Mouse (Mus musculus) hindlimb bud, embryonic 11.5 days (tissue): ENCODE measurements around the gene Tnnt3.

Source experiments
- DNase-seq: peaks from one replicate; pipeline ENCODE4 v3.0.0-alpha.2; 2012; ENCODE audit warnings: low read depth, low spot score; ENCODE audit errors: extremely low spot score

Tnnt3 gene

GRCm38 (mm10) chr7:142476271-142476670 is 22.4 kb upstream of the Tnnt3 start:
- DNase-seq = no peak

GRCm38 (mm10) chr7:142476795-142477452 is 21.7 kb upstream of the Tnnt3 start:
- DNase-seq = no peak

- no peak for DNase-seq
Measured at GRCm38 (mm10) chr7:142478001-142478400, 20.6 kb upstream of the Tnnt3 start.

DNA sequence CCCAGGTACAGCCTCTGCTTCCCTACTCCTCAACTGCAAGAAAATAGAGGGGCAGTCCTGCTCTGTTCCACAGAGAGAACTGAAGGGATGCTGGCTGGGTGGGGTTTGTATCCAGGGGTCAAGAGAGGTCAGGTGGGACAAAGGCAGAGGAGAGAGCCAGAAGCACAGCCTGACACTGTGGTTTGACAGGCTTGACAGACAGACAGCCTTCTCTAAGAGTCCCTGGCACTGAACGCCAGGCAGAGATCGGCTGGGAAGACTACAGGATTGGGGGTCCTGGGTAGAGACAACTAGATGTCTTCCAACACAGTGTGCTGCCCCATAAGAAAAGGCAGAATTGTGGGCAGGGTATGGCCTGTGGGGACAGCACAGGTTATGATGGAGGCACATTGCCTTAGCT is 20.1 kb upstream of the Tnnt3 start:
- no peak for DNase-seq

DNA sequence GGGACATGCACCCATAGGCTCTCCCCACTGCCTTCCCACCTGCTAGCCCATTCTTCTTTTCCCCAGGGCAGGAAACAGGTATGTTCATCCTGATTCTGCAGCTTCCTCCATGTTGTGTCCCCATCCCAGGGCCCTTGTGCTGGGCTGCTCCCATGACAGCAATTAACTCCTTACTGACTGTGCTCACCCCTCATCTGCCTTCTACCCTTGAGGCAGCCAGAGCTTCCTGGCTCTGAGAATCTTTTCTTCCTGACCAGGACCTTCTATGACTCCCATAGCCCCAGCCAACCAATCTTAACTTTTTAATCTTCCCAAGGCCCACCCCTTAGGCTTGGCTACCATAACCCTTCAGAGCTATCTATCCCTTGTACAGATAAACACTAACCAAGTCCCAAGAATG is 19.3 kb upstream of the Tnnt3 start:
- no peak for DNase-seq

GRCm38 (mm10) chr7:142479886-142480285 is 18.8 kb upstream of the Tnnt3 start:
- no peak for DNase-seq

- no peak for DNase-seq
Measured at GRCm38 (mm10) chr7:142480661-142481060, 18.0 kb upstream of the Tnnt3 start.

- no peak for DNase-seq
Measured at GRCm38 (mm10) chr7:142481186-142481567, 17.5 kb upstream of the Tnnt3 start.

- DNase-seq = no peak
Measured at GRCm38 (mm10) chr7:142481568-142482255, 16.9 kb upstream of the Tnnt3 start.

- DNase-seq = no peak
Measured at GRCm38 (mm10) chr7:142482256-142482609, 16.4 kb upstream of the Tnnt3 start.

GRCm38 (mm10) chr7:142483136-142483535 is 15.5 kb upstream of the Tnnt3 start:
- DNase-seq = no peak

DNA sequence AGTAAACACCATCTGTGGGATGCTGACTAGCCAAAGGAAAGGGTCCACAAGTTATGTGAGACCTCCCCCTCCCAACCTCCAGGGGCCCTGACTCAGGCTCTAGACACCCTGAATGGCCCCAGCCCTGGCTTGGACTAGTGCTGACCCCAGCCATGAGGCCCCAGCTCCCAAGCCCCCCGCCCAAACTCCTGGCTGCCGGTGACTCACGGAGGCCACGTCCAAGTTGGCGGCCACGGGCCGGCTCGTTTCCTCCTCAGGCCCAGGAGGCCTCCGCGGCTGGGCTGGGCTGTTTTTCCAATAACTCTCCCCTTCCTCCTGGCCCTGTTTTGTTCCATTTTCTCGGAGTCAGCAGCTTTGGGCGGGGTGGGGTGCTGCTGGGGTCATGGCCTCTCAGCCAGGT is 13.9 kb upstream of the Tnnt3 start:
- DNase-seq = no peak

DNA sequence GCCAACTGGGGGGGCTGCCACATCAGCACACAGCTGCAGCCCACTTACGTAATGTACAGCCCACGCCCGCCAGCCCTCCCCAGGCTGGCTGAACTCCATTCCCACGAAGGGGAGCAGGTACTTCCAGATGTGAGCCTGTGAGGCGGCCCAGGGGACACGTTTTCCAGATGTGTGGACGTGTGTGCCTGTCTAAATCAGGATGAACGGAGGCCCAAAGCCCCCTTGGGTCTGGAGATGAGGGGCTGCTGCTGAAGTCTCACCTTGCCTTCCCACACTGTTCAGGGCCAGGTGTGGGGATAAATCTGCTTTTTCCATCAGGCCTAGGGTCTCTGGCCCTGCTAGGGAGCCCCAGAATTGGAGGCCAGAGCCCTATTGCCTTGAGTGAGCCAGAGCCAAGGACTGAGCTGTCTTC is 11.9 kb upstream of the Tnnt3 start:
- DNase-seq = no peak

- DNase-seq = no peak
Measured at GRCm38 (mm10) chr7:142487341-142487859, 11.2 kb upstream of the Tnnt3 start.

DNA sequence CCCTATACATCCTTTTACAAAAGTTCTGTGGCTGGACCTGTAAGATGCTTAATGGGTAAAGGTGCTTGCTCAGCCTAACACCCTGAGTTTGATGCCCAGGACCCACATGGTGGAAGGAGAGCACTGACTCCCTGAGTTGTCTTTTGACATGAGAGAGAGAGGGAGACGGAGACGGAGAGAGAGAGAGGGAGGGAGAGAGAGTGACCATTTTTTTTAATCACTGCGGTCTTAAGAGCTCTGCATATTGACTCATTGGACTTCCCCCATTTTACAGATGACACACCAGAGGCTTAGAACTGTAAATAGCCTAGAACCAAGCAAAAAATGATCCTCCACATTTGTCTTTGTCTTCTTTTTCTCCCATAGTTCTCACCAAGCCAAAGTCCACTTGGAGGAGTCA is 10.6 kb upstream of the Tnnt3 start:
- DNase-seq = no peak

DNA sequence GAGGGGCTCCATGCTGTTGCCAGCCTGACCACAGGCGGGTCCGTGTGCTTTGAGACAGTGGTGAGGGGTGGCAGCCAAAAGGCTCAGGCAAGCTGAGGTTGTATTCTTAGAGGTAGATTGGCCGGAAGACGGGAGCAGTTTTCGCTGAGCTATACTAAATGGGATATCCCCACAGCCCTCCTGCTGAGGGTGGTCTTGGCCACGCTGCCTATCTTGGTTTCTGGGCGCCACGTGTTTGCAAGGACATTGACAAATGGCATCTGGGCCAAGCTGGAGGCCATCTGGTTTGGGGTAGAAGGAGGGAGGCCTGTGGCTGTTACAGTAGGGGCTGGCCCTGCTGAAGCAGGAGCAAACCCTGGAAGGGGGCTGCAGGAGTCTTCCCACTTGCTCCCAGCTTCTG is 5.1 kb upstream of the Tnnt3 start:
- DNase-seq = no peak

DNA sequence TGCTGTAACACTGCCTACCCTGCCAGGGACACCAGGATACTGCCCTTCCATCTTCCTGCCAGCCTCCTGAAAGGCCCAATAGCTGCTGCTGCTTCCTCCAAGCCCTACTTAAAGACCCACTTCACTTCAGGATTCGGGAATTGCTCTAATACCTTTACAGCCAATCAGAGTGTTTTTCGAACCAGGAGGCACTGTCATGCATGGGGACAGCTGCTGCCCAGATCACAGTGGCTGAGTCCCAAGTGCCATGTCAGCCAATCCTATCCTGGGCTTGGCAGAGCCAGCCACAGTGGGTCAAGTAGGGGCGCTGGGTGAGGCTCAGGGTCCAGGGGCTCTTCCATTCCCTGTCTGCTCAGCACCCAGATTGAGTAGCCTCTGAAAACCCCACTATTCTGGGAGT is 2.5 kb upstream of the Tnnt3 start:
- no peak for DNase-seq

DNA sequence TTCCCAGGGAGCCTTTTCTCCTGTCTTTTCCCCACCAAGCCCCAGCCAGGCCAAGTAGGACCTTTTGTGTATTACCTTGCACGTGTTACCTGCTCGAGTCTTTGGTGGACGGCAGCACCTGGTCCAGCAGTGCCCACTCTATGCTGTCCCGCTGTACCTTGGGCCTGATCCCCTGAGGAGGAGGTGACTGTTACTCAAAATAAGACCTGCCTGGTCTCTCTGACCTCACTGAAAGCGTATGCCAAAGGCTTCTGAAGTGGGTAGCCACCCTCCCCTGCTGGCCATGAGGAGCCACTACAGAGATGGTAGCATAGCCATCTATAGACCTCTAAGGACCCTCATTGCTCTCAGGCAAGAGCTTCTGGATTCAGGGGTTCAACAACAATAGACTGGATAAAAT is 1.8 kb upstream of the Tnnt3 start:
- no peak for DNase-seq

- no peak for DNase-seq
Measured at GRCm38 (mm10) chr7:142497775-142498174, 861 bp upstream of the Tnnt3 start.

DNA sequence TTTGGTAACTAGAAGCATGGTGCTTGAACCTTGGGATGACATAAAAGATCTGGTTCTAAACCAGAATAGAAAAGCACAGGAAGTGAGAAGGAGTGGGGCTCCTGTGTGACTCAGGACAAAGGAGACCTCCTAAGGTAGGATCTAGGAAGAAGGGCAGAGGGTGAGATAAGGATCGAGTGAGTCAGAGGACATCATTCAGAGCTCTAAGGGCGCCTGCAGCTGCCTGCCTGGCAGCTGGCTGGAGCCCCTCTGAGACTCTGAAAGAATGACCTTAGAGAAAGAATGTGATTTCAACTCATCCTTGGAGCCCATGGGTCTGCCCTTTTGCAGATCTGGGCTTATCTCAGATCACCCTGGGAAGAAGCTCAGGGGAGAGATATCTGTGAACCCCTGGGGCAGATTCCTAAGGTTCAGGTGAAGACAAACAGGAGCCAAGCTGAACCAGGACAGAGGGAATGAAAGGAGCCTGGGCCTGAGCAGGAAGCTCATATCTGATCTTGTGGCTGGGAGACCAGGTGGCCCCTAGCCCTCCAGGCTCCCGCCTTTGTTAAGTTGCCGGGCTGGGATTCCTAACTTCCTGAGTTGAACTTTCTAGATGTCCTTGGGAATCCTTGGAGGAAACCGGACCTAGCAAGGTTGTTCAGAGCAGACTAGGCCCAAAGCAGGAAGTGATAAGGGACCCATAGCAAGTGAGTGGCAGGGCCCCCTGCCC is 530 bp downstream of the Tnnt3 start:
- no peak for DNase-seq

- DNase-seq = no peak
Measured at GRCm38 (mm10) chr7:142500032-142500431, 1.4 kb downstream of the Tnnt3 start.

DNA sequence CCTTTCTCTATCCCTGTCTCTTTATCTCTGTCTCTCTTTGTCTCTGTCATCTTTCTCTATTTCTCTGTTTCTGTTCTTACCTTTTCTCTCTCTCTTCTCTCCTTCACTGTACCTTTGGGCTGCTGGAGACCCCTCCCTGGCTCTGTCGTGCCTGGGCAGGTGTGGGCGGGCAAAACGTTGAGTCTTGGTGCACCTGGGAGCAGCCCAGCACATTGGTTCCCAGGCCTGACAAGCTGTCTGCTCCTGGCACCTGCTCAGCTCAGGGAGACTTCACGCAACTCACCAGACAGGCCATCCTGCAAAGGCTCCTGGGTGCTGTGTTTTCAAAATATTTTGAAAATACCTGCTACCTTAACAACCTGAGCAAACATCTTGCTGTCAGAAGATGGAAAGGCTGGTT is 4.6 kb downstream of the Tnnt3 start:
- no peak for DNase-seq
